Mouse (Mus musculus): ENCODE measurements around the gene Cxcr5.

DNA sequence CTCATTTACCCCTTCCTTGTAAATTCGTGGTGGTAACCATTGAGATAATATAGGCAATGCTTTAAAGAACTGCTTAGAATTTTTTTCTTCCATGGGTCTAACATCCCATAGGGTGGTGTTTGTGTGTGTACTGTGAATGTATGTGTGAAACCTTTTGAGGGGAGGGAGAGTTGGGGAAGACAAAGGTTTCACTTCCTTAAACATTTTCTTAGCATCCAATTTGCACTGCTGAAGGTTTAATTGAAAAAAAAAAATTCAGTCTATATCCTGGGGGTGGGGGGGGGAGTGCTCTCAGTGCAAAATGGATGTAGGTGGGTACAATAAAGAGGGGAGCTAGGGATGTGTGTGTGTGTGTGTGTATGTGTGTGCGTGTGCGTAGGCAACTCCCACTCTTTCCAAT, 79.6 kb downstream of the Cxcr5 start:
- TF ChIP-seq CTCF (IDR thresholded peaks at IDR 0.05; ENCODE audit: insufficient read depth, low read depth, low read length) (no peak), POLR2A (IDR thresholded peaks at IDR 0.05; ENCODE audit: insufficient read depth, low read depth, low read length) (no peak)

All from olfactory bulb, adult 2 months (tissue).